Mouse (Mus musculus) c-Kit-positive CD71-negative TER-119-negative erythroid progenitor cells, embryonic 14.5 days (primary cell): ENCODE measurements around the gene Rfc4.
A peak's percentile ranks its signal among the peaks of the same experiment; 100 is the strongest.

ENCODE experiments used
- DNase-seq: peaks from one replicate; pipeline ENCODE4 v3.0.0-alpha.2; 2013; ENCODE audit warnings: low read depth

The Rfc4 gene

DNA sequence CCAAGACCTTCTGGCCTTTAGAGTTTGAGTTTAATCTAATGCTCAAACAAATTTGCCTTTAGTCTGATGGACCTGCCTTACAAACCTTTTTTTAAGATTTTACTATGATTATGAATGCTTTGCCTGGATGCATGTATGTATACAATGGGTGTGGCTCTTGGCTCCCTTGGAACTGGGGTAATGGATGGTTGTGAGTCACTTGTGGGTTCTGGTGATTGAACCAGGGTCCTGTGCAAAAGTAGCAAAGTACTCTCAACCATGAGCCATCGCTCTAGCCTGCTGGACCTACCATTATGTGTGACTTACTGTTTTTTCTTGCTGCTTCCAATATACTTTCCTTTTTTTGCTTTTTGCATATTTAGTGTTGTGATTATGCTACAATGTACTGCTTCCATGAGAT lies 4.8 kb upstream of the Rfc4 start:
- DNase-seq = no peak

GRCm38 (mm10) chr16:23130303-23130702 lies 2.8 kb upstream of the Rfc4 start:
- no peak for DNase-seq

- DNase-seq = no peak
Observed at GRCm38 (mm10) chr16:23127311-23127672, 245 bp downstream of the Rfc4 start.

DNA sequence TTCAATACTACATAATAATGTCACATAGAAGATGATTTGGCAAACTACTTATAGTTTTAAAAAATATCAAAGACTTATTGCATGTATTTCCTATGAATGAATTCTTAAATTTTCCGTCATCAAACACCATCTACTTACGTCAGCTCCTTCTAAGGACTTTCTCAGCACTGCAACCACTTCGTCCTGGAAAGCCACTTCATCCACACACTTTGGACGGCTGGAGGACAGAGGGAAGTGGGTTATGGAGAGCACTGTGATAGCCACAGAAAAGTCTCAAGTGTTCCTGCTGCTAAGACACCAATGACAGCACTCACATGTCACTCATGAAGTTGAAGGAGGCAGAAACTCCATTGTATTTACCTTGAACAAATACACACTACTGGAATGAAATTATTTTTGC lies 3.1 kb downstream of the Rfc4 start:
- no peak for DNase-seq

- no peak for DNase-seq
Observed at GRCm38 (mm10) chr16:23123104-23123503, 4.4 kb downstream of the Rfc4 start.

- DNase-seq = no peak
Observed at GRCm38 (mm10) chr16:23122446-23122845, 5.1 kb downstream of the Rfc4 start.

- no peak for DNase-seq
Observed at GRCm38 (mm10) chr16:23117173-23117572, 10.4 kb downstream of the Rfc4 start.

GRCm38 (mm10) chr16:23115486-23115885 lies 12.1 kb downstream of the Rfc4 start:
- DNase-seq = no peak

DNA sequence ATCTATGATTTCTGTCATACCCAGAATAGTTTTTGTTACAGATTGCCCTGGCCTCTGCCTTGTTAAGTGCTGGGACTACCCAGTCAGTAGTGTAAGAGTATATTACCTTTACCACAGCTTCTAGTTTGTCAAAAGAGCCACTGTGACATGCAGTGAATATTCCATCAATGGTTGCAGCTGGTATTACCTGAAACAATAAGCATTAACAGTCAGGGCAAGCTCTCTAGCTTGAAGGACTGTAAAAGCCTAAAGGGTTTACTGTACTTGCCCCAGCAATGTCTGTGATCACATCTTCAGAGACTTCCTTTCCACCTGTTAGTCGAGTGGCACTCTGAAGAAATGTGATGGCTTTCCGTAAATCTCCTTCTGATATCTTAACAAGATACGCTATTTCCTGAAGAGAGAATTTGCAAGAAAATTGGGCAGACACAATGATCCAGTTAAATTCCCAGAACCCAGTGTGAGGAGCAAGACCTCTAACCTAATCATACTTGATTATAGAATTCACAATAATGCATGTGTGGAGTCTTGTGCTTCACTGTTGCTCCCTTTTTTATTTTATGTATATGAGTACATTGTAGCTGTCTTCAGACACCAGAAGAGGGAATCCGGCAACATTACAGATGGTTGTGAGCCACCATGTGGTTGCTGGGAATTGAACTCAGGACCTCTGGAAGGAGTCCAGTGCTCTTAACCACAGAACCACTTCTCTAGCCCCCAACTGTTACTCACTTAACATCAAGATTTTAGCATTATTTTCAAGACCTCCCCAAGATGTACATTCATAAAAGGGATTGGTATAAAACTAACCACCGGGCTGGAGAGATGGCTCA lies 13.0 kb downstream of the Rfc4 start:
- DNase-seq = no peak

- DNase-seq = no peak
Observed at GRCm38 (mm10) chr16:23113903-23114302, 13.6 kb downstream of the Rfc4 start.

GRCm38 (mm10) chr16:23112861-23113435 lies 14.6 kb downstream of the Rfc4 start:
- DNase-seq = no peak

DNA sequence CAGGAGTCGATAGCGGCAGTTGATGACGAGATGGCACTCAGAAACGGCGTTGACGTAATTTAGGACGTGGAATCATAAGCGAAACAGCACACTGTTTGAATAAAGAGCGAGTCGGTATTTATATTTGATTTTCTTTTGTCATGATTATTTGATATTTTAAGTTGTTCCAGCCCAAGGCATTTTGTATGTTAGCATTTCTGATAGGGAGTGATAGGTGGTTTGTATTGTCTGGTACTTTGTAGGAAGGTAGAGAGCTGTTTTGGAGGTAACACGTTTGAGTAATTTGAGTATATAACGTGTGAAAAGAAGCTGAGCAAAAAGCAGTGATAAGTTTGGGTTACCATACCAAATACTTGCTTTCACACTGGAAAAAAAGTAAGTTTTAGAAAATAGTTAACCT lies 15.2 kb downstream of the Rfc4 start:
- no peak for DNase-seq

DNA sequence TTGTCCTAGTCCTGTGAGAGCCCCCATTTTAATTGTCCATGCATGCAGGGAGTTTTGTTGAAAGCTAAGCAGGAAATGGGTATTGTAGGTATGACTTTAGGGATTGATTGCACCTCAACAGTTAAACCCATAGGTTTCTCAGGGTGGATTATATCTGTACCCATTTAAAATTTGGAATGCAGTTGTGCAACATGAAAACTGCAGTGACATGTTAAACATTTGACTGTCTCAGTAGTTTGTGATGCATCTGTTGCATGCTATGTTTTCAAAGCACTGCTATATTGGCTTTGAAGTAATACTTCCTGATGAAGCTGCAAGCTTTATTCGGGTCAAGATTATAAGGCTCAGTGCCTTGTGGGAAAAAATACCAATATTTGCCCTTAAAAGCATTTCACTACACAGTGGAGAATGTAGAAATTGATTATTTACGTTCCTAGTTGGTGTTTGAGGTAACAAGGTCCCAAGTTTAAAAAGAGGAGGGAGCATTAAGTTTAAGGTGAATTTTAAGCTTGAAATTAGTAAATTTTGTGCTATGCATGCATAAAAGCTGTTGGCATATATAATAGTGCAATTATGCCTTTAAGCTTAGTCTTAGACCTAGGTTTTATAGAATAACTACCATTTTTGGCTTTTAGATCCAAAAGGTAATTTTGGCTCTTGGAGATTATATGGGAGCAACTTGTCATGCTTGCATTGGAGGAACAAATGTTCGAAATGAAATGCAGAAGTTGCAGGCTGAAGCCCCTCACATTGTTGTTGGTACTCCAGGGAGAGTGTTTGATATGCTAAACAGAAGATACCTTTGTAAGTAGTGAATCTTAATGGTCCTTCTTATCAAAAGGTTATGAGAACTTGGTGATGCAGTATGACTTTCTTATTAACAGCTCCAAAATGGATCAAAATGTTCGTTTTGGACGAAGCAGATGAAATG lies 17.9 kb downstream of the Rfc4 start:
- no peak for DNase-seq

DNA sequence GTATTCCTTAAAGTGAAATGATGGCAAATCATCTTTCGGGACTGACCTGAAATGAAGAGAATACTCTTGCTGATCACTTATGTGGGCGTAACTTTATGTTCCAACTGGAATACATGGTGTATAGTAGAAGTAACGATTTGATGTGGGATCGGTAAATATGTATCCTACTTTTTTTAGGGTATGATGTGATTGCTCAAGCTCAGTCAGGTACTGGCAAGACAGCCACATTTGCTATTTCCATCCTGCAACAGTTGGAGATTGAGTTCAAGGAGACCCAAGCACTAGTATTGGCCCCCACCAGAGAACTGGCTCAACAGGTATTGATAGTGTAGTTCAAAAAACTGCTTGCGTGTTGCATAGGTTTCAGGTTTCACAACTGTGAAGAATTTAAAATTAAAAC lies 18.6 kb downstream of the Rfc4 start:
- no peak for DNase-seq

- DNase-seq = no peak
Observed at GRCm38 (mm10) chr16:23107946-23108759, 19.4 kb downstream of the Rfc4 start.

DNA sequence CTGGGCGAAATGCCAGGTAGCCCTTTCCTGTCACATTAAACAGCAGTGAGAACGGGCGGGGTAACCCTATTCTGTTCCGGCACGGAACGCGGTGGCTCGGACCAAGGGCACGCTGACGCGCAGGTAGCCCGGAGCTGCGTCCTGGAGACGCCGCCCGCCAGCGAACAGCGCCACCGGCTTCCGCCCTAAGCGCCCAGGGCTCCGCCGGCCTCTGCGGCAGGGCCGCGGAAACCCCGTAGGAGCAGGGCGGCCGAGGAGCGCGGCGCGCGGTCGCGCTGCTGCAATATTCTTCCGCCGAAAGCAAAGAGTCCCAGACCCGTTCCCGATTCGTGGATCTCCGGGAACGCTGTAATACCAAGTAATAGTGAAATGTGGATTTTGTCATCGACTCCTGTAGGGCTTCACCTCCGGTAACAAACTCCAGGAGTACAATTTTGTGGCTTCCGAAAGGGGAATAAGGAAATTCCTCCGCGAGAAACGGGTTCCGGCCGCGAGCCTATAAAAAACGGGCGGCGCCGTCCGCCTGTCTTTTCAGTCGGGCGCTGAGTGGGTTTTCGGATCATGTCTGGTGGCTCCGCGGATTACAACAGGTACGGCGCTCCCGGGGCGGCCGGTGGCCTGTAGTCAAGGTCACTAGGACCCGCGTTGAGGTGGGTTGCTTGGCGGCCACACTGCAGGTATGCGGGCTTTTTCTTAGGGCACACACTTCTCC lies 20.1 kb downstream of the Rfc4 start, which contains the start of gene Eif4a2:
Eif4a2 (plus strand) TSS at position 214 of the 712 bp plus-strand sequence.
- DNase-seq = peak; percentile 76

DNA sequence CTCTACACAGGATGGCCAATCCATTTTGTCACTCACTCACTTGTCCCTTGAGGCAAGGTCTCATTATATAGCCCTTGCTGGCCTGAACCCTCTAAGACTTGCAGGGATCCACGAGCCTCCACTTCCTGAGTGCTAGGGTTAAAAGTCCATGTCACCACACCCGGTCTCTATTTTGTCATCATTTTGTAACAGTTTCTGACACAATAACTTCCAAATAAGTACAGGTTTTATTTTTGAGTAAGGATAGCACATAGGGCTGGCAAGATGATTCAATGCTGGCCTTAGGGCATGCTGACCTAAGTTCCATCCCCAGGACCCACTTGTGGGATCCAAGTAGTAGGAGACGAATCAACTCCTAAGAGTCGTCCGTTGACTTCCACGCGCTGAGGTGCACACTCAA lies 21.4 kb downstream of the Rfc4 start:
- no peak for DNase-seq

- DNase-seq = no peak
Observed at GRCm38 (mm10) chr16:23103841-23104240, 23.7 kb downstream of the Rfc4 start.

- no peak for DNase-seq
Observed at GRCm38 (mm10) chr16:23103038-23103745, 24.3 kb downstream of the Rfc4 start.

- DNase-seq = no peak
Observed at GRCm38 (mm10) chr16:23102340-23103037, 25.0 kb downstream of the Rfc4 start.
